Mouse (Mus musculus) mouse trophoblast stem cell (cell line): Measurements from ENCODE around the gene Hist2h3c2.
"Not testable (repeated sequence)": the region's sequence is repeated elsewhere in the genome, so short reads cannot be mapped to it uniquely, and the experiment has no call there.

ENCODE experiments used
- in situ Hi-C, 2 experiments: fragments of 300-500 bp; cut with MseI, MboI; formaldehyde crosslinking; loops; 2 replicates in 1 of 2; 3 replicates in 1 of 2; pipeline ENCODE4 v1.15.1; 2025

Hist2h3c2 gene

GRCm38 (mm10) chr3:96238954-96239793 lies at the start of gene Hist2h3c2:
TSS of gene Hist2h3c2 (minus strand) at chr3:96239127.
- in situ Hi-C loops = not testable (repeated sequence)

DNA sequence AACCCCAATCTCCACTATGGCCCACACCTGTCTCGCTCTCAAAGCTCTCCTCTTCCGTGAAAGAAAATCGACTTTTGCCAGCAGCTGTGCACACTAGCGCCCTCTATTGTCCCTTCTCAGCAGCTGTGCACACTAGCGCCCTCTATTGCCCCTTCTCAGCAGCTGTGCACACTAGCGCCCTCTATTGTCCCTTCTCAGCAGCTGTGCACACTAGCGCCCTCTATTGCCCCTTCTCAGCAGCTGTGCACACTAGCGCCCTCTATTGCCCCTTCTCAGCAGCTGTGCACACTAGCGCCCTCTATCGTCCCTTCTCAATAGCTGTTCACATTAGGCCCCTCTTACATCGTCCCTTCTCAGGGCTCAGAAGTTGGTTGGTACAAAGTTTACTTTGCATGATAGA lies 48.4 kb upstream of the Hist2h3c2 start:
- in situ Hi-C loops = loop anchor here in 1 of 2 experiments (10.0 kb wide), 1 partner anchor 117 kb away; no protein-coding TSS in a partner anchor

DNA sequence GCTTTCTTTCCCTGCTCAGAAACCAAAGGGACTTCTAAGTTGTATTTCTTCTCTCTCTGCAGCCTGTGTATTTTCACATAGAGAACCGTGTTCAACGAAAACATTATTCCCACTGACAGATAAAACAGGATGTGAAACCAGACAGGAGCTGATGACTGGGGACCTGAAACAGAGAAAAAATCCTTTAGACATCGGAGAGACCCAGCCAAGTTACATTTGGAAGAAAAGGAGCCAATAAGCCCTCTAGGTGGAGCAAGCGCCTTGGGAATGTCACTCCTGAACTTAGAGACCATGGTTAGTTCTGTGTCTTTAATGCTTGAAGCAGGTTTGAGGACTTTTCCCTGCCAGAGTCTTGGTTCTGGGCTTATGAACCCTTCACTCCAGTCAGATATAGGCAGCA lies 45.5 kb upstream of the Hist2h3c2 start:
- in situ Hi-C loops = loop anchor here in 1 of 2 experiments (10.0 kb wide), 1 partner anchor 120 kb away; no protein-coding TSS in a partner anchor

DNA sequence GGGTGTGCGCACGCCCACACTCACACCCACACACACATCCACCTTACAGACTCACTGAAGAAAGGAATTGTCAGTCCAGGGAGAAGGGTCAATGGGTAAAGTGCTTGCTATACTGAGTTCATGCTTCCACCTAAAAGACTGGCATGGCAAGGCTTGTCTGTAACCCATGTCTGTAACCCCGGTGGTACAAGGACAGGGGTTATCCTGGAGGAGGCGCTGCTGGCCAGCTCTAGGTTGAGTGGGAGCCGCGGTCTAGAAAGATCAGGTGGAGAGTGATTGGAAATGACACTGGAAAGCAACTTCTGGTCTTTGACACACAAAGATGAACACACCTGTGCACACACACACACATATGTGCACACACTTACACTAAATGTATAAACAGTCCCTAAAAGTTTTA lies 41.7 kb upstream of the Hist2h3c2 start:
- in situ Hi-C loops = loop anchor here in 1 of 2 experiments (10.0 kb wide), 1 partner anchor 124 kb away; no protein-coding TSS in a partner anchor

GRCm38 (mm10) chr3:96277800-96278624 lies 39.1 kb upstream of the Hist2h3c2 start:
- in situ Hi-C loops = no loop called here

DNA sequence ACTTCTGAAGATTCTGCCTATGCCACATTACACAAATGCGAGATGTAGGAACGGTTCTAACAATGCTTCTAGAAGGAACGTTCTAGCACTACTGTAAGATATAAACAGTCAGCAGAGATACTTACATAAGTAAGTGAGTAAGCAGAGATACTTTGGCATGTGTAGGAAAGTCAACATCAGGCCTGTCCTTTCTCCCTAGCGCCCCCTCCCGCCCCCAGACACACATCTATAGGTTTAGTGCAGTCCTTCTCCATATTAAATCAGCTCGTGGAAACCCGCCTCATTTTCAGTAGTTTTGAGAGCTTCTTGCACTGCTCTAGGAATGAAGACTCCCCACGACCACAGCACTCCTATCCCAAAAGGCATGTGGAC lies 38.5 kb upstream of the Hist2h3c2 start:
- in situ Hi-C loops = no loop called here

DNA sequence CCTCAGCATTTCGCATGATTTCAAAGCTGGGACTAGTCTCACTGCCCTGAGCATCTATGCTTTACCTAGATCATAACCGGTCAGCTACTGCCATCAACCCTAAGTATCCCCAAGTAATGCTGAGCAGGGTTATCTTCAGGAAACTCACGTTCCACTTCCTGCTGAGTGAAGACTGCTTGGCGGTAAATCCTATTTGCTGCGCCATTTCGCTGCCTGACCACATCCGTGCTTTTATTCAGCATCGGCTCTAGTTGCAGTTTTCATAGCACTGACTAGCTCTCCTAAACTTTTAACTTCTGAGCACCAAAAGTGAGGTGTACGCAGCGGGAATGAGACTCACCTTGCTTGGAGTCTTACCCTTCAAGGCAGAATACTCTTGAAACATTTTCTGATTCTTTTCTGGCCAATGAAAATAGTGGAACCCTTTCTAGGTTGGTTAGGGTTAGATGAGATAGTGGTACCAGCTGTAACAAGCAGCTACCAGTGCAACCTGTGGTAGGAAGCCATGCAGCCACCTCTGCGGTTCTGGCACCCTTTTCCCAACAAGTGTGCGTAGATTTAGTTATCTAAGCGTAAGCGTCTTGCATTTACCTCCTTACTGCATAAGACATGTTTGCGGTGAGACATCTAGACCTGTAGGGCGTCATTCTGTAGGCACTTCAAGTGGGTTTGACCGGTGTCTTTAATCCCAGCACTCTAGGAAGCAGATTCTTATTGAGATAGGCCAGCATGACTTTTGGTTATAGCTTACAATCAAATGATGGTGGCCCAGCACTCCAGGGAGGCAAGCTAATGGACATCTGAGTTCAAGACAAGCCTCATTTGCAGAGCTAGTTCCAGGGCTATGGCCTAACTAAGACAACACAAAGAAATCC lies 34.9 kb upstream of the Hist2h3c2 start:
- in situ Hi-C loops = no loop called here

DNA sequence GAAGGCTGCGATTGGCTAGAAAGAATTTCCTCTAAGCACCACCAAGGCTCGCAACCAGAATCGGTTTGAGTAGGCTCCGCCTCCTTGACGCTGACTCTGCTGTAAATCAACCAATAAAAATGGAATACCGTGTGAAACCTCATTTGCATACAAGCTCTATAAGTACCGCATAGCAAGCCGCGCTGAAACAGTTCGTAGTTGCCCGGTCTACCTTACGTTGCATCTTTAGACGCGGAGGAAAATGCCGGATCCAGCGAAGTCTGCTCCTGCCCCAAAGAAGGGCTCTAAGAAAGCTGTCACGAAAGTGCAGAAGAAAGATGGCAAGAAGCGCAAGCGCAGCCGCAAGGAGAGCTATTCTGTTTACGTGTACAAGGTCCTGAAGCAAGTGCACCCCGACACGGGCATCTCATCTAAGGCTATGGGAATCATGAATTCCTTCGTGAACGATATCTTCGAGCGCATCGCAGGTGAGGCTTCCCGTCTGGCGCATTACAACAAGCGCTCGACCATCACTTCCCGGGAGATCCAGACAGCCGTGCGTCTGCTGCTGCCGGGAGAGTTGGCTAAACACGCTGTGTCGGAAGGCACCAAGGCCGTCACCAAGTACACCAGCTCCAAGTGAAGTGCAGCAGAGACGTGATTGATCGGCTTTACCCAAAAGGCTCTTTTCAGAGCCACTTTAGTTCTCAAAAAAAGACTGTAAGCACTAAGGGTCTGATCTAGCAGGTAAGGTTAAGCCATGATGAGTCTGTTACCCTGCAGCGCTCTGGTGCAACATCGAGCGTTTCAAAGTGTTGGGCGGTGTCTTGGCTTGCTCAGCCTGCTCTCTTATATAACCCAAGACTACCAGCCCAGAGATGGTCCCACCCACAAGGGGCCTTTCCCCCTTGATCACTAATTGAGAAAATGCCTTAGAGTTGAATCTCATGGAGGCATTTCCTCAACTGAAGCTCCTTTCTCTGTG lies 30.9 kb upstream of the Hist2h3c2 start, which contains the start of gene Hist2h2bb:
Hist2h2bb (plus strand) TSS at position 242 of the 964 bp plus-strand sequence.
- in situ Hi-C loops = no loop called here

DNA sequence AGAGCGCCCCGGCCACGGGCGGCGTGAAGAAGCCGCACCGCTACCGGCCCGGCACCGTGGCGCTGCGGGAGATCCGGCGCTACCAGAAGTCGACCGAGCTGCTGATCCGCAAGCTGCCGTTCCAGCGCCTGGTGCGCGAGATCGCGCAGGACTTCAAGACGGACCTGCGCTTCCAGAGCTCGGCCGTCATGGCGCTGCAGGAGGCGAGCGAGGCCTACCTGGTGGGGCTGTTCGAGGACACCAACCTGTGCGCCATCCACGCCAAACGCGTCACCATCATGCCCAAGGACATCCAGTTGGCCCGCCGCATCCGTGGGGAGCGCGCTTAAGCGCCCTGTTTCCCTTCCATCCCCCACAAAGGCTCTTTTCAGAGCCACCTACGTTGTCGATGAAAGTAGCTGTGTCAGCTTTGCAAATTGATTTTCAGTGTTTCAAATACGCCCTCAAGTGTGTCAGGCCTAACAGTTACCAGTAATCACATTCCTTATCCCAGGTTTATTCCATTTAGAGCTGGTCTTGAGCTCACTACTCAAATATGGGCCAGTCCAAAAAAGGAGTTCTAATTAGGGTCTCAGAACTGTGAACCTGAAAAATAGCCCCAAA lies 29.9 kb upstream of the Hist2h3c2 start:
- in situ Hi-C loops = not testable (repeated sequence)

DNA sequence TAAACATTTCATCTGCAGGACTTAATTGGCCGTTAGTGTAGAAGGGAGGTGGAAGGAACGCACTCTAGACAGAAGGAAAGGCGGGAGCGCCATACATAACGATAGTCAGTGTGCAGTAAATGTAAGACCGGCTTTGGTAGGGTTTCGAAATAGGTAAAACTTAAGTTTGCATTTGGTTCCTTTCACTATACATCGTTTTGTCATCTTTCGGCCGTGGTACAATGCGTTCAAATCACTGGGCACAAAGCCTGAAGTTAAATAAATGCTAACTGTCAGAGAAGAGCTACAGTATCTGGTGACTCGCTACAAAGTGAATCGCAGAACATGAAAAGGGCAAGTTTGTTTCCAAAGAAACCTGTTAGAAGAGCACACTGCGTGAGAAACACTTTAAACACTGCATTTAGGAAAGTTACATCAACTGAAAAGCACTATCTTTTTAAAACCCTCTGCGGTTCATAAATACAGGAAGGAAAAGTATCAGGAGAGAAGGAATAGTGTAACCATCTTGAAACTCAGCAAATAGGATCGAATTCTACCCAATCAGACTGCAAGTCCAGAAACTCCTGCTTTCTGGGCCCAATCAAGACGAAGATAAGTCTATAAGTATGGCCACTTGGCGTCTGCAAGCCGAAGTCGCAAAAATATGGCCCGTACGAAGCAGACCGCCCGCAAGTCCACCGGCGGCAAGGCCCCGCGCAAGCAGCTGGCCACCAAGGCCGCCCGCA lies 29.3 kb upstream of the Hist2h3c2 start, which contains the start of gene Hist2h3b:
Hist2h3b (plus strand) TSS at position 604 of the 725 bp plus-strand sequence.
- in situ Hi-C loops = no loop called here

DNA sequence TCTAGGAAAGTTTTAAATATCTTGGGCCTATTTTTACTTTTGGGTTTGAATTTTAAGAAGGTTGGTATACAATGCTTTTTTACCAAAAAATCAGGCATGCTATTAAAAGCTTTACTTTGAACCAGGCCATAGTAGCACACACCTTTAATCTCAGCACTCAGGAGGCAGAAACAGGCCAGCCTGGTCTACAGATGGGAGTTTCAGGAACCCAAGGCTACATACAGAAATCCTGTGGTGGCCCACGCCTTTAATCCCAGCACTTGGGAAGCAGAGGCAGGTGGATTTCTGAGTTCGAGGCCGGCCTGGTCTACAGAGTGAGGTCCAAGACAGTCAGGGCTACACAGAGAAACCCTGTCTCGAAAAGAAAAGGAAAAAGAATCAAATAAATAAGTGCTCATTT lies 28.6 kb upstream of the Hist2h3c2 start:
- in situ Hi-C loops = no loop called here

GRCm38 (mm10) chr3:96266132-96266710 lies 27.3 kb upstream of the Hist2h3c2 start:
- in situ Hi-C loops = no loop called here

- in situ Hi-C loops = no loop called here
Observed at GRCm38 (mm10) chr3:96264404-96264949, 25.6 kb upstream of the Hist2h3c2 start.

- in situ Hi-C loops = no loop called here
Observed at GRCm38 (mm10) chr3:96263558-96264403, 24.9 kb upstream of the Hist2h3c2 start.

GRCm38 (mm10) chr3:96262979-96263550 lies 24.1 kb upstream of the Hist2h3c2 start, which contains the start of gene Hist2h4:
TSS of gene Hist2h4 (minus strand) at chr3:96263311.
- in situ Hi-C loops = no loop called here

DNA sequence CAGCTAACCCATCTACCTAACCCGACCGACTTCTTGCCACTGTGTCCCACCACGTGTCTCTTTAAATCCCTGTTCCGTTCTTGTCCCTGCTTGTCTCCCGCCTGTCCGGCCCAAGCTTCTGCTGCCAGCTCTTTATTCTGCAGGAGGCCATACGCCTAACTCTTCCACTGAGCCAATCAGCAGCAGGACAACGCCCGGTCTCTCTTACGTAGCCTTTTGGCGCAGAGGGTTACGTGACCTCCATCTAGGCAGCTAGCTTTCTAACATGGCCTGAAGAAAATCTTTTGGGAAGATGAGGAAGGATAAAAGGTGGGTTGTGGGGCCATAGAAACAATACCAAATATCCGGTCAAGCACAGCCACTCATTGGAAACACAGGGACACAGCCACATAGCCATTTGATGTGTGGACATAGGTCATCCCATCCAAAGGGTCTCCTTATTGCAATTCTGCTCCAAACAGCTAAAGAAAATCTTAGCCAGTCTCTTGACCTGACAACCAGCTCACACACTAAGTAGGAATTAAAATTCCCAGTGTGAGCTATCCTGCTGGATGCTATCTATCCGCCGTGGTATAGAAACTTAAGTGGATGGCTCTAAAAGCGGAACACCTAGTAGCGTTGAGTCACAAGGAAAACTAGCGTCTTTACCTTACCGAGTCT lies 23.4 kb upstream of the Hist2h3c2 start:
- in situ Hi-C loops = no loop called here
